In genomic region chr17:86962894-86963585, GRCm38 (mm10) we compare ENCODE assay signal across 8 mouse cellular contexts. TPM values are rescaled to one million over a fixed set of nuclear protein-coding genes. Genes with fewer than 3 reads are reported as not detected.
DNase-seq lines count a peak whose midpoint lies in the region; ATAC-seq lines count a peak whose summit lies in the region.

TSS of gene Rhoq (plus strand) at chr17:86963082.

- intact Hi-C loops in left cerebral cortex, postnatal 4 days (cut with DNase I), result loop anchor here (10.0 kb wide), 1 partner anchor 82 kb away; no protein-coding TSS in a partner anchor

- no peaks in the 10 kb centered on the region for H3K9me3 ChIP-seq in intestine, embryonic 16.5 days (ENCODE audit: control insufficient read depth, low read length)
- H3K9me3 ChIP-seq in midbrain, embryonic 11.5 days (ENCODE audit: control insufficient read depth, low read length), result no peaks in the 10 kb centered on the region

- H3K4me1 ChIP-seq in intestine, embryonic 16.5 days (ENCODE audit: control insufficient read depth, insufficient read depth, low read length), result peaks cover 27% of the 10 kb centered on the region
- peaks cover 16% of the 10 kb centered on the region for H3K4me1 ChIP-seq in midbrain, embryonic 11.5 days (ENCODE audit: control insufficient read depth, insufficient read depth, low read length)

- H3K9ac ChIP-seq in intestine, embryonic 16.5 days (ENCODE audit: low read depth, low read length), result peak within 1 kb of the TSS; percentile 86
- peak within 1 kb of the TSS; percentile 88 for H3K9ac ChIP-seq in midbrain, embryonic 11.5 days (ENCODE audit: low read length)

- H3K27ac ChIP-seq in intestine, embryonic 16.5 days (ENCODE audit: low read length), result peak within 1 kb of the TSS; percentile 88
- peak within 1 kb of the TSS; percentile 75 for H3K27ac ChIP-seq in midbrain, embryonic 11.5 days (ENCODE audit: low read depth, low read length)

- no peaks in the 10 kb centered on the region for H3K36me3 ChIP-seq in intestine, embryonic 16.5 days (ENCODE audit: control insufficient read depth, insufficient read depth, low read length)
- H3K36me3 ChIP-seq in midbrain, embryonic 11.5 days (ENCODE audit: control insufficient read depth, insufficient read depth, low read length), result no peaks in the 10 kb centered on the region

- H3K4me2 ChIP-seq in intestine, embryonic 16.5 days (ENCODE audit: low read depth, low read length), result peak within 1 kb of the TSS; percentile 86
- H3K4me2 ChIP-seq in midbrain, embryonic 11.5 days, result peak within 1 kb of the TSS; percentile 86

- ATAC-seq in intestine, embryonic 16.5 days, result peak; percentile 88
- ATAC-seq in midbrain, embryonic 11.5 days (ENCODE audit: low FRiP score), result peak; percentile 92
- ATAC-seq in erythroid progenitor cell, adult 5-6 weeks (replicated peaks; ENCODE audit: low FRiP score, poor library complexity, severe bottlenecking), result no peak

- peak within 1 kb of the TSS; percentile 81 for H3K4me3 ChIP-seq in intestine, embryonic 16.5 days (ENCODE audit: low read length)
- H3K4me3 ChIP-seq in midbrain, embryonic 11.5 days (ENCODE audit: low read depth, low read length), result peak within 1 kb of the TSS; percentile 61

- under 1% methylated on average over 68 of the region's 86 CpGs for WGBS in intestine, embryonic 16.5 days
- WGBS in midbrain, embryonic 11.5 days, result under 1% methylated on average over 61 of the region's 86 CpGs

- no peaks in the 10 kb centered on the region for H3K27me3 ChIP-seq in intestine, embryonic 16.5 days (replicated peaks; ENCODE audit: control insufficient read depth, insufficient read depth, low read length)
- no peaks in the 10 kb centered on the region for H3K27me3 ChIP-seq in midbrain, embryonic 11.5 days (ENCODE audit: control insufficient read depth, insufficient read depth, low read length)

- peak; percentile 95 to 96 for DNase-seq in adrenal gland, adult (ENCODE audit: inconsistent age in 2 of 2, low spot score in 1 of 2)
- DNase-seq in embryo, embryonic 10.5 days (ENCODE audit: low spot score), result peak; percentile 93
- DNase-seq in gastrocnemius, postnatal 4 days (ENCODE audit: low spot score in 2 of 2), result peak; percentile 86 to 93
- peak; percentile 88 for DNase-seq in left cerebral cortex, postnatal 4 days
- peak; percentile 98 for DNase-seq in midbrain, embryonic 11.5 days (ENCODE audit: low spot score, missing footprints)
- peak; percentile 92 for DNase-seq in skeletal muscle tissue, adult 2 months (ENCODE audit: low read depth, low spot score)

RNA-seq across cellular contexts. Expression of gene Rhoq, which starts in this region (rescaled TPM):
- 100 to 1,000 TPM; 155 to 176 TPM for total RNA-seq in gastrocnemius, postnatal 4 days (2021)
- polyA plus RNA-seq in intestine, embryonic 16.5 days (2015; fragmentation: Nextera tagmentation; extraction: Ambion mirVana), result 5.4 and 7.3 TPM in 2 replicates
- total RNA-seq in left cerebral cortex, postnatal 4 days (2021), result 10 to 100 TPM; 26.3 to 30.1 TPM
- polyA plus RNA-seq in midbrain, embryonic 11.5 days (2014; fragmentation: Nextera tagmentation; extraction: Ambion mirVana), result 11.8 and 12.3 TPM in 2 replicates
- 4.7 and 10.9 TPM in 2 replicates for total RNA-seq in erythroid progenitor cell, adult 5-6 weeks (2015; ENCODE audit: low replicate concordance)
- 2.9 and 4.0 TPM in 2 replicates for total RNA-seq in erythroid progenitor cell, adult 5-6 weeks (2017; ENCODE audit: low replicate concordance)

Comparison
In these comparisons a context has a peak if more than half of its experiments do, and no peak if none do; other contexts are left out.
1. RNA of gene Rhoq (total RNA-seq): 155 to 176 TPM in gastrocnemius, postnatal 4 days; 26.3 to 30.1 TPM in left cerebral cortex, postnatal 4 days and 2.9 to 10.9 TPM in erythroid progenitor cell, adult 5-6 weeks; every median in the first group is over 4 times any median in the second.
2. Peak in every context shown above with its lines, with median percentiles within 50 percentile points of each other: DNase-seq.